Mouse (Mus musculus): ENCODE measurements around the gene Gm20388. TPM values are rescaled to one million over a fixed set of nuclear protein-coding genes. Genes with fewer than 3 reads are reported as not detected.

Gene Gm20388
- total RNA-seq, 2 experiments from 2014 or later, result 12.7 TPM; not detected in 1

DNA sequence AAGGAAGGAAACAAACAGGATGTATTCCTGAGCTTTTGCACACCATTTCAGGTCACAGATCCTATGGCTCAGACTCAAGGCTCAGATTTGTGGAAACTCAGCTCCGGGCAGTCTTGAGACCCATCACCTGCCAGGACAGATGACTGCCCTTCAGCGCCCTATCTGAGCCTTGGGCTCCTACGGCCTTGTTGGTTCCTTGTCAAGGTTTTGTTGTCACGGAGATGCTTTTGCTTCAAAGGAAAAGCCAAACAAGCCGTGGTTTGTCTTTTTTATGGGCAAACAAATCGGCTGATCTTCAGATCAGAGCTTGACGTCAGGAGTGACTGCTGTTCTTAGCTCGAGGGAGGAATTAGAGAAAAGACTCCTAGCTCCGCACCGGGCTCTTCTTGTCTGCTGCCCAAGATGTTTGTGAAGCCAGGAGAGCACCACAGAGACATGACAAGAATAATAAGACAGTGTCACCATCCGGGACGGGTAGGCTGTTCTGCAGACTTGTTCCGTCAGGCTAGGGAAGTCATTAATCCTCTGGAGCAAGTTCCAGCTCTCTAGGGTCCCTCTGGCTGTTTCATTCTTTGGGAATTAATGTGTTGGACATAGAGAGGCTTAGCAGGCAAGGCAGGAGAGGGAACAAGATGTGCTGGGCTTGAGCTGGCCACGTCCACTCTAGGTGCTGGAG is 1945.6 kb downstream of the Gm20388 start:
- no peak for DNase-seq

DNA sequence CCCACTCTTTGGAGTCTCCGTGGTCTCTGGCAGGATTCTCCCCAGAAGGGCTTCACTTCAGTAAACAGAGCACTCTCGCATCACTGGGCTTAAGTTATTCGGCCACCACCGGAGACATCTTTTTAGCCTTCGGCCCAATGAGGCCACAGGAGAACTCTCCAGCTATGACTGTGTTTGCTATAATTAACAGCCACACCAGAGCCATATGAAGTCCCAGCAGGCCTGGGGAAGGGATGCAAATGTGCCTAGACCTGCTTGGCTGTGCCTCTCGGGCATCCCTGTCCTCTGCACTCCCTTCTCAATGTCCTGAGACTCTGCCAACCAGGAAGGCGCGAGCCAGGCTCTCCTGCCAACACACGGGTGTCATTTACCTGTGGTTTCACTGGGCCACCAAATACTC is 1946.7 kb downstream of the Gm20388 start:
- no peak for DNase-seq

DNA sequence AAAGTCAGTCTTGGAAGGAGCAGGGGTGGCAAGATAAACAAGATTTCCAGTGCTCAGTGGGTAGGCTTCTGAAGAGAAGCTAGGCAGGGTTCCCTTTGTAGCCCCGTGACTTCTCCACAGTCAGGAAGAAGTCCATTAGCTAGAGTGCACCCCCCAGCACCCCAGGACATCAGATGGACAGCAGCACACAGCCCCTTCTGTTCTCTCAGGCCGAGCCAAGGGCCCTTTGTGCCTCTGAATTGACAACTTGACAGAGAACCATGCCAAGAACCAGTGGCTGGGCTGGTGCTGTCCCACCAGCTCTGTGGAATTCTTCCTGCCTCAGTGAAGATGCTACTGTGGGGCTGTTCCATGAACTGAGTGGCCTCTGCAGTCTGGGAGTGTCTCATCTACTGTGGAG is 1947.1 kb downstream of the Gm20388 start:
- DNase-seq, result no peak

DNA sequence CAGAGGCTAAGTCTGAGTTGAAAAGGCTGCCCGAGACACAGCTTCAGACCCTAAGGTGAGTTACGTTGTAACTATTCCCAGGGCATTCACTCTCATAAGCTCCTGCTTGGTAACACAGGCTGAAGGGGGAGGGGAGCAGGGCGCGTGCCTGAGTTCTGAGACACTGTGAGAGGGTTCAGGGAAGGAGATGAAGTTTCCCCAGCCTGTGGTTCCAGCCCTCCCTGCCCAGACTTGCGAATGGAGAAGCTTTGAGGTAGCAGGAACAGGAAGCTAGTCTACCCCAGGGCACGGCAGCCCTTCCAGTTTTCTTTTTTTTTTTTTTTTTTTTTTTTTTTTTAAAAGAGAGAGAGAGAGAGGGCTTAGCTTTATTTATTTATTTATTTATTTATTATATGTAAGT is 1950.6 kb downstream of the Gm20388 start:
- no peak for DNase-seq

DNA sequence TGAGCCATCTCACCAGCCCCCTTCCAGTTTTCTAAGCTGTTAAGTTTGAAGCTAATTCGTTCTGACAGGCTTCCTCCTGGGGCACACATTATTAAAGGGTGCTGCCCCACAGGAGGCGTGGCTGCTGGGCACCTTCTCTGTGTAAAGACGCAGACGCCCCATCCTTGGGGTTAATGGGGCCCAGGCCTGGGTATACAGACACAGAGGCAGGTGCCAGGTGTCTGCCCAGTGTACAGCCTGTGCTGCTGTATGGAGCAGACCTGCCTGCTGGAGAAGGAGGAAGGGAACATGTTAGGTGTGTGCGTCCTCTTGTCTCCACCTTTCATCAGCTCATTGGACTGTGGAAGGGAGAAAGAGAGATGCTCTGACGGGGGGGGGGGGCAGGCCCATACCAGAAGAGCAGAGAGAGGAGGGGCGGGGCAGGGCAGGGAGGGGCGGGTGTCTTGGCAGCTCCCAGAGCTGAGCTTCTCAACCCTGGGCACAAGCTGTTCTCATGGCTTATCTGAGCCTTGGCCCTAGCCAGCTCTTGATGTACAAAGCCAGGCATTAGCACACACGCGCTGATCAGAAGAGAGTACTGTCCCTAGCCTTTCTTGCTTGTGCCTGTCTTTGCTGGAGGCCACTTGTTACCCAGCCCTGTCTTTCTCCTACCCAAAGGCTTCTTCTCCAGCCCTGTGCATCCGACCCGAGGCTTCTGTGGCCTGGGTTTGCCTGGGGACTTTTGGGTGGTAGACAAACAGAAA is 1951.3 kb downstream of the Gm20388 start:
- DNase-seq, result no peak

DNA sequence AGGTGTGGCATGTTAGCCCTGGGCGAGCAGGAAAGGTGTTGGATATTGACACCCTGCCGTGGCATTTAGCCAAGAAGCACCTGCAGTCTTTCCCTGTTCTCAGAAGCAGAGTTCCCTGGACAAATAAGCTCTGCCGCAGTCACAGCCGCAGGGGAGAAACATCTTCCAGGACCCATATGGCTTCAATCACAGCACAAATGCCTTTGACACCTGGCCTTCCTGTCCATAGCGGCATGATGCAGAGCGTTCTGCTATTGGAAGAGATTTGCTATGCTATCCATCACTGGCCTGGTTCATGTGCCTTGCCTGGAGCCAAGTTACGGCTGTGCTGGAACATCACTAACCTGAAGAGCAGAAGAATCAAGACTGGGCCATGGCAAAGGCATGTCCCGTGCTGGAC is 1954.7 kb downstream of the Gm20388 start:
- no peak for DNase-seq

DNA sequence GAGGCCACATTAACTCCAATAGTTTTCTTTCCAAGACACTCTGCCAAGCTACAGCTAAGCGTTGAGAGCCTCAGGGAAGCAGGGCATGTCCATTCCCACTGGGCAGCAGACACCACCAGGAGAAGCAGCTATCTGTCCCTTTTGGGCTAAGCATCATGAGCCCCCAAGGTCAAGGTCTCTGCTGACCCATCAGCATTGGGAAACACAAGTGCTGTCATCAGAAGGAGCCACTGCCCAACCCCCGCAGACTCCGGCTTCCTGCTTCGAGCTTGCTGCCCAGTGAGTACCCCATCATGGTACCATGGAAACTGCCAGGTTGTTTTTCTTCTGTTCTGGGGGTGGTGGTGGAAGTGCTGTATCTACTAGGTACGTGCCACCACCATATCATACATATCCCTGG is 1957.6 kb downstream of the Gm20388 start:
- no peak for DNase-seq

DNA sequence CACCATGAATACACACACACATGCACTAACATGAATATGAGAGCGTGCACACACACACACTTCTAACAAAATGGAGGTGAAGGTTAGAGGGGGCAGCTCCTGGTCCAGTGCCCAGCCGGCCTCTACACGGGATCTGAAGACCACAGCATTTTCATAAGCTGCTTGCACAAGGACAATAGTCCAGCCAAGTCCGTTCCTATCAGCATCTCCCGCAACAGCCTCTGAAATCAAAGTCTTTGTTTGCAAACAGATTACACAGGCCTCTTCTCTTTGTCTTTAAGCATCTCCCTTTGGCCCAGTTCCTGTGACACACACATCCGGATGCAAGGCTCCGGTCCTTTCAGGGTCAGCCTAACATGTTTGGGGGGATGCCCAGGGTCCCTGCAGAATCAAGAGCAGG is 1958.3 kb downstream of the Gm20388 start:
- DNase-seq, result no peak

DNA sequence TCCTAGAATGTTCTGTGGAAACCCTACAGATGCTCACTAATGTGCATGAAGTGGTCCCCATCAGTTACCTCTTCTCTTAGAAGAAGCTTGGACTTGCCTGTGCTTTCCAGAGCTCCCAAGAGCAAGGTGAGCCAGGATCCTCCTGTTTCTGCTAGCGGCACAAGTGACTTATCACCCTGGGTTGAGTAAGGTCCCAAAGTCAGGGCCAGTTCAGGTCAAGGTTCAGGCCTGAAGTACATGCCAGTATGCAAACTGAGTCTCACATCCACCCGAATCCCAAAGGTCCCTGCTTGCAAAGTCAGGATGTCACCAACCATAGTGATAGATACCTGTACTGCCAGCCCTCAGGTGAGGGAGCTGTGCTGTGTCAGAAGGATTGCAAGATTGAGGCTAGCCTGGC is 1959.5 kb downstream of the Gm20388 start:
- DNase-seq, result no peak

DNA sequence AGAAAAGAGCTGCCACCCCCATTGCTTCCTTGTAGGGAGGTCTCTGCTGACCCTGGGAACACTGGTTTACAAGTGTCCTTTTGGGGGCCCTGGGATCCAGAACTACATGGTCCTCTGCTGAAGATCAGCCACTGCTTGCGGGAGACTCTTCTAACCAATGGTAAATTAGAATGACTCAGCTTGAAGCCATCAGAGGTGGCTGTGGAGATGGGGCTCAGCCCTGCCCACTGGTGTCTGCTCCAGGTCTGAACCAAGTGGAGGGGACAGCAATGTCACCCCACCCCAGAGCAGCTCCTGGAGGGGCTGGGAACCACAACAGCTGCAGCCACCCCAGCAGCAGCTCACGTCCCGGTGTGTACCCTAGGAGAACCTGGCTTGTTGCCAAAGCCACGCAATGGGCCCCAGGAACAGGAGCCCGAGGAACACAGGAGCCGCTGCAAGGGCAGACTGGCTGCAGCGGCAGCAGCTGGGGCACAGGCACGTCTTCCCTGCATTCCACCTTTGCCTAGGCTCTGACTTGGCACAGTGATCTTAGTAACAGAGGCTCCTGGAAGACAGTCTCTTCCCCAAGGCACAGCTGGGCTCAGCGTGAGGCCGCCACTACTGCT is 1961.3 kb downstream of the Gm20388 start:
- no peak for DNase-seq

DNA sequence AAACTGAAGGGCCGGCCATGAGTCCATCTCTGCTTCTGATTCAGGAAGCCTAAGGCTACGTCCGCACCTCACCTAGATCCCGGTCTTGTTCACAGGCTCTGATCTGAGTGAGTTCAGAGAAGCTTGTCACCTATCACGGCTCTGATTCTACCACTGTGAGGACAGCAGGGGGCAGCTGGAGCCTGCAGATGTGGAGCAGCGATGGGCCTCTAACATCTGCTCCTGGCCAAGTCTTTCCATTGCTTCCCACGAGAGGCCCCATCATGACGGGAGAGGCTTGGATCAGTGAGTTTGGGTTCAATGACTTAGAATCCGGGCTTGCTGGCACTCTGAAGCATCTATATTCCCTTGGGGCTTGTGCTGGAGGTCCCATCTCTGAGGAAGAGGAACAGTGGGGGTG is 1963.4 kb downstream of the Gm20388 start:
- DNase-seq, result no peak

DNA sequence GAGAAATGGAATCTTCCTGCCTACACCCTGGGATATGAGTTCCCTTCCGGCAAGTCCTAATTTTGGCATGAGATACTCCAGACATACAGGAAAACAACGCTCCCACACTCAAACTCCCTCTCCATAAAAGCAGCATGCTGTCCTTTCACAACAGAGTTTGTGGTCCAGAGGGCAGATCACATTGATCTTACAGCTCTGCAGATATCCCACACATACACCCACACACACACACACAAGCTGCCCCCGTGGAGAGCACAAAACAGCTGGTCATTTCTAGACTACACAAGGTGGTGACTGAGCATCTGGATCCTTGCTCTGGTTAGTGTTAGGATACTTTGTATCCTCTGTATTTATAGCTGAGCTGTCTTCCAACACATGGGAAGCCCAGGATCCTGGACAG is 1964.4 kb downstream of the Gm20388 start:
- DNase-seq, result no peak

DNA sequence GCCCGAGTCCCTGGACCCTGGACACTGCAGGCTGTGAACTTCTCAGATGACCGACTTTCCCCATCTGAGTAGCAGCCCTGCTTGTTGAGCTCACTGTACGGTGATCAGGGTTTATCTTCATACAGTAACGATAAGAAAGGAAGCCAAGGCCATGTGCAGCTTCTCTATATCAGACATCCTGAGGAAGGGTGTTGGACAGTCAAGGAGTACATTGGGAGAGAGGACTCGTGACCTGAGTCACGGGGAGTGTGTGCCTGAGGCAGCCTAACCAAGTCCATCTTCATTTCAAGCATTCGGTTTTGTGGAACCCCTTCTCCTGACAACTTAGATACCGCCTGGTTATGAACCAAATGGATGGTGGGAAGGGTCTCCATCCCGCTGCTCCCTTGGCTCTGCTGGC is 1964.9 kb downstream of the Gm20388 start:
- DNase-seq, result no peak

DNA sequence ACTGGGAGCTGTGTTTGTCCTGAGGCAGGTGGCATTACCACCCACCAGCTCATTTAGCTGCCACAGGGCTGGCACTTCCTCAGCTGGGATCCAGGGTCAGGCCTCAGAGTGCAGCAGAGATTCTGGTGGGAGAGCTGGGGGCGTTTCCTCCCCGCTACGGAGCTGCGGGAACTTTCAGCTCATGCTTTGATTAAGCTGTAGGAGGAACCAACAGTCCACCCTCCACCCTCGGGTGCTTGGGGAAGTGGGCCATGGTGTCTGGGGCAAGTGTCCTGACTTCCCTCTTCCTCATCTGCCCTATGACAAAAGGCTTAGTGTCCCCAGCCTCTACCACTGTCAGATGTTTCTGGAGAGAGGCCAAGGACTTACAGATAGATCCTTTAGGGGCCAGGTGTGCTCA is 1966.6 kb downstream of the Gm20388 start:
- DNase-seq, result no peak

DNA sequence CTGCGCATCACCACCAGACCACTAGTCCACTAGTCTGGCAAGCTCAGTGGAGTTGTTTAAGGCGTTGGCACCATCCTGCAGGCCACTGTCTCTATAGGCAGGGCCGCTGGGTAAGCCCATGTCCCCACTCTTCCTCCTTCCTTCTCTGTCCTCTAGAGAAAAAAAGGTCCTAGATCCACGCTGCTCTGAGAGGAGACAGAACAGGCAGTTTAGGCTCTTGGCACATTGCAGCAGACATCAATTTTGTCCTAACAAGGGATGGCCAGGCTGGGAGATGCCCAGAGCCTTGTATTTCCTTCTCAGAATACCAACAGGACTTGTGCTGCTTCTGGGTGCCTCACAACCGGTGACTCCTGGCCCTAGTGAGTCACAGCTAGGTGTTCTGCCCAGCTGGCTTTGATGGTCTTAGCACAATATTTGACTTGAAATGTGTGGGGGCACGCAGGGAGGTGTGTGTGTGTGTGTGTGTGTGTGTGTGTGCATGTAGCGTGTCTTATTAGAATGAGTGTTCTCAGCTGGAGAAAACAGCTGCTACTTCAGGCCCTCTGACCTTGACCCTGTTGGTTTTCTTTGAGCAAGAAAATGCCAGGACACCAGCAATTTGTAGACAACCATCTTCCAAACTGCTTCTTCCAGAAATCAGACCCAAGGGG is 1967.3 kb downstream of the Gm20388 start:
- DNase-seq, result no peak

DNA sequence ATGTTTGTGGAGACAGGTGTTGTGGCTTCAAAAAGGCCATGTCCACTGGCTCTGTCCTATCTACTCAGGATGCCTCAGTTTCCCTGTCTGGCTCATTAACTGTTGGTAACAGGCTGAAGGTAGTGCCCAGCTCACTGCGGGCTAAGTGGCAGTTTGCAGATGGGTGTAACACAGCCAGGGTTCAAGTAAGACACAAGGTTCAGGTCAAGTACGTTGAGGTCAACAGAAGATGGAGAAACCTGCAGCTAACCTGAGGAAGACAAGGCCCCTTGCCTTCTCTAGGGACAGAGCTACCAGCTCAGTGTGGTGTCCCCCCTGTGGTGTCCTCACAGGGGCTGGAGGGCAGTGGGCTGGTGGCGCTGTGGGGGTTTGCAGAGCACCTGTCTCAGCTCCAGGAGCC is 1969.1 kb downstream of the Gm20388 start:
- no peak for DNase-seq

DNA sequence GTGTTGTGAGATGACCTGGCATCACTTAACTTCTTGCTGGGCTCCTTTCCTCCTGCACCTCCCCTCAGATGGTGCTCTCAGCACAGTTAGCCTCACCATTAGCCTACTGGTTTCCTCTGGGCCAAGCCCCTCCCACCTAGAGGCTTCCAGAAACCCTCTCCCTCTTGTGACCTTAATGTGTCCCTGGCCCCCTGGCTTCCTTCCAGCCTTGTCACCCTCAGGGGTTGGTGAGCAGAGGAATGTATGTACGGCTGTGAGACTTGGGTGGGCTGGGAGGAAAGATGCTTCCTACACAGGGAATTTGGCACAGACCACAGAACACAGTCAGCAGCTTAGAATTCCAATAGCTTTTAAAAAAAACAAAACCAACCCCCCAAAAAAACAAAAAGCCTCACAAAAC is 1970.2 kb downstream of the Gm20388 start:
- DNase-seq, result no peak

DNA sequence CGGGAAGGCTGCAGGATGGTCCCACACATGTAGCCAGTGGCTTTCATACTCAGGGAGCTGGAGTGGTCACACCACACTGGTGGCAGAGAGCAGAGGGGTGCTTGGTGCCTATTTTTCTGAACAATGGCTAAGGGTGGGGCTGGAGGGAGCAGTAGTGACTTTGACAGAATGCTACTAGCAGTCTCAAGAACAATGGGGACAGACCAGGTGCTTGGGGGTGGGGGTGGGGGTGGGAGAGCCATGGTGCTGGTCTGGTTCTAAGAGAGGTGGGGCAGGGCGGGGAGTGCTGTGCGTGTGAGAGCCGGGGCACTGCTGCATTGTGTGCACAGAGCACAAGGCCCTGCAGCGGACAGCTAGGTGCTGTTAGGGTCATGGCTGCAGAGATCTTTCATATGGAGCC is 1971.3 kb downstream of the Gm20388 start:
- DNase-seq, result no peak

DNA sequence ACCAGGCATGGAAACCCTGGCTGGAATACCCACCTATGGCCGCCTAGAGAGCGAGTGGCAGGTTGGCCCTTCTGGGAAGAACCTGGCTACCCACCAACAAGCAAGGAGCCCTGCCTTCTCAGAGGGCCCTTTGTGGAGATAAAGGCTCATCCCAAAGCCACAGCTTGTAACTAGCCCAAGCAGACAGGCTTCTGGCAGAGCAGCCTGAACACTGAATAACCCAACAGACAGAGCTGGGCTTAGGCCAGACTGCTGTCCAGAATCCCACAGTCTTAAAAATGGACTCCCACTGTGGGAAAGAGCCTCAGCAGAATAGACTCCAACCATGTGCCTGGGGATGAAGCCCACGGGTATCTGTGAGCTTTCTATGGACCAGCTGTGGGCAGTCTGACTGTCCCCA is 1973.5 kb downstream of the Gm20388 start:
- no peak for DNase-seq

DNA sequence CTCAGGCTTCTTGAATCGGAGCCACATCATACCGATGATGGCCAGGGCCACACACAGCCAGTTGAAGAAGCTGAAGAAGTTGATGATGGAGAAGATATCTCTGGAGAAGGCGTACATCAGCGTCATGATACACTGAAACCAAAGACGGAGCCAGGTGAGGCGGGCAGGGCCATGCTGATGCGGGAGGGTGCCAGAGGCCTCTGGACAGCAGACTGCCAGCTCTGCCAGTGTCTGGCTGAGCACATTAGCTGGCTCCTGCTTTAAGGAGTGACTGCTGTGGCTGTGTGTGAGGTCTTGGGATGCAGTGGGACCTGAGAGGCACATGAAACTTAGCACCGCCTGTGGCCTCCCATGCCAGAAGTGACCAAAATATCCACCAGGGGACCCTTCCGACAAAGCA is 1974.4 kb downstream of the Gm20388 start:
- DNase-seq, result no peak

DNA sequence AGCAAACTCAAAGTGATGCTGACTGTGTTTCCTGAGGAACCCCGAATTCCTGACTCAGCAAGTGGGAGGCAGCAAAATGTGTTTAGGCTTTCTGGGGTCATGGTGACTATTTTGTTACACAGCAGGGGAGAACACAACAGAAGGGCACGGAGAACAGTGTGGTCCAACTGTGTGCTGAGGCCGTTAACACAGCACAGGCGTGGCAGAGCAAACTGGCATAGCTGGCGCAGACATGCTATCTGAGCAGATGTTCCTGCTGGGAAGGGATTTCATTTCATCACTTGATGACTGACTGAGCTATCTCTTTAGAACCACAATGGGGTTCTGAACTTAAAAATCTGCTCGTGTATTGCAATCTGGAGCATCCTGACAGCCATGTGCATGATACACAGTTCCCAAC is 1974.8 kb downstream of the Gm20388 start:
- peak in 1 of 2 experiments; percentile 54 for DNase-seq

DNA sequence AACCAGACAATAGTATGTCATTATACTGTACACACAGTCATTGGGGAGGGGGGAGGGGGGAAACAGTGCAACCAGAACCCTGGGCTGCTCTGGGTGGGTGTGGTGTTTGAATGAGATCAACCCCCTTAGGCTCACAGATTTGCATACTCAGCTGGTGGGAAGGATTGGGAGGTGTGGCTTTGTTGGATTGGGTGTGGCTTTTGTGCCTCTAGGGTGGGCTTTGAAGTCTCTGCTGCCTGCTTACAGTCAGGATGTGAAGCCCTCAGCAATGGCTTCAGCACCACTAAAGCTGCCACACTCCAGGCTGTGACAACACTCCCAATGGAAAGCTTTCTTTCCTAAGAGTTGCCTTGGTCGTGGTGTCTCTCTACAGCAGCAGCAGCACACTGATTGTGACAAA is 1976.9 kb downstream of the Gm20388 start:
- no peak for DNase-seq

DNA sequence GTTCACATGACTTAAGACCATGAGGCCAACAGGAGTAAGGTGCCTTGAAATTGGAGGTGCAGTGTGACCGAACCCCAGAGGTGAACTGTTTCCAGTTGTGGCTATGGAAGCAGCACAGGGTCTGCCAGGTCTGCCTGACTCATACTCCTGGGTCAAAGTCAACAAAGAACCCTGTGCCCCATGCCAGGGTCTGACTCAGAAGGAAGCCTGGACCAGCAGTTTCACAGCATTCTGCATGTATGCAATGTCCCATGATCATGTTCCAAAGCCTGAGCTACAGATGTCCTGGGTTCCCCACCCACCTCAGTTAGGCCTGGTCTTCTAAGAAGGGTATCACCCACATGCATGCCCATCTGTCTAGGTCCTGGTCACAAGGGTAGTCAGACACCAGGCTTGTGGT is 1978.7 kb downstream of the Gm20388 start:
- DNase-seq, result no peak
